Mouse (Mus musculus) NIH3T3 (cell line): ENCODE measurements around the gene Fem1a.
"Not testable (repeated sequence)": the region's sequence is repeated elsewhere in the genome, so short reads cannot be mapped to it uniquely, and the experiment has no call there.

Experiments used
- DNase-seq: peaks from one replicate; pipeline ENCODE4 v3.0.0-alpha.2; 2012; ENCODE audit warnings: low read depth

Fem1a gene

GRCm38 (mm10) chr17:56255429-56255828 lies 1.2 kb upstream of the Fem1a start:
- peak; percentile 87 for DNase-seq

- peak; percentile 100 for DNase-seq
These were observed 759 bp upstream of the Fem1a start for GRCm38 (mm10) chr17:56255863-56256238.

GRCm38 (mm10) chr17:56257181-56257894 lies 728 bp downstream of the Fem1a start:
- DNase-seq, result no peak

GRCm38 (mm10) chr17:56258269-56258668 lies 1.7 kb downstream of the Fem1a start:
- DNase-seq, result not testable (repeated sequence)

GRCm38 (mm10) chr17:56258812-56259211 lies 2.2 kb downstream of the Fem1a start:
- not testable (repeated sequence) for DNase-seq

- no peak for DNase-seq
These were observed 2.9 kb downstream of the Fem1a start for GRCm38 (mm10) chr17:56259301-56260037.

GRCm38 (mm10) chr17:56261166-56261565 lies 4.6 kb downstream of the Fem1a start:
- no peak for DNase-seq

- no peak for DNase-seq
These were observed 6.1 kb downstream of the Fem1a start for GRCm38 (mm10) chr17:56262645-56263094.

- peak; percentile 86 for DNase-seq
These were observed 7.4 kb downstream of the Fem1a start for GRCm38 (mm10) chr17:56264020-56264419.

GRCm38 (mm10) chr17:56265011-56265410 lies 8.4 kb downstream of the Fem1a start:
- DNase-seq, result no peak

GRCm38 (mm10) chr17:56265869-56266268 lies 9.3 kb downstream of the Fem1a start:
- DNase-seq, result peak; percentile 85

GRCm38 (mm10) chr17:56266271-56266670 lies 9.7 kb downstream of the Fem1a start:
- DNase-seq, result peak; percentile 83

- DNase-seq, result peak; percentile 71
These were observed 12.6 kb downstream of the Fem1a start for GRCm38 (mm10) chr17:56269153-56269630.

- DNase-seq, result no peak
These were observed 13.1 kb downstream of the Fem1a start for GRCm38 (mm10) chr17:56269741-56270140.

GRCm38 (mm10) chr17:56271609-56272253 lies 15.1 kb downstream of the Fem1a start:
- no peak for DNase-seq

- DNase-seq, result no peak
These were observed 16.0 kb downstream of the Fem1a start for GRCm38 (mm10) chr17:56272644-56273043.

GRCm38 (mm10) chr17:56273482-56273881 lies 16.9 kb downstream of the Fem1a start:
- no peak for DNase-seq

GRCm38 (mm10) chr17:56273986-56274385 lies 17.4 kb downstream of the Fem1a start:
- no peak for DNase-seq

- DNase-seq, result peak; percentile 48
These were observed 19.4 kb downstream of the Fem1a start for GRCm38 (mm10) chr17:56275842-56276480.

- peak; percentile 100 for DNase-seq
These were observed 20.3 kb downstream of the Fem1a start, which contains the start of gene Ticam1 for GRCm38 (mm10) chr17:56276643-56277566. TSS of gene Ticam1 (minus strand) at chr17:56276786.

GRCm38 (mm10) chr17:56277567-56277893 lies 20.9 kb downstream of the Fem1a start:
- DNase-seq, result peak; percentile 73
